Mouse (Mus musculus) megakaryocyte, embryonic 14.5 days (primary cell): ENCODE measurements around the gene Spdl1.

Experiments used
- FLI1 ChIP-seq: IDR thresholded peaks from 2 replicates; pipeline ENCODE4 v1.6.1; 2012; ENCODE audit warnings: low read length, inconsistent platforms, mixed read lengths
- GATA1 ChIP-seq: IDR thresholded peaks from 3 replicates; pipeline ENCODE4 v1.6.1; 2012; ENCODE audit warnings: mixed read lengths, low read length, inconsistent platforms, borderline replicate concordance

DNA sequence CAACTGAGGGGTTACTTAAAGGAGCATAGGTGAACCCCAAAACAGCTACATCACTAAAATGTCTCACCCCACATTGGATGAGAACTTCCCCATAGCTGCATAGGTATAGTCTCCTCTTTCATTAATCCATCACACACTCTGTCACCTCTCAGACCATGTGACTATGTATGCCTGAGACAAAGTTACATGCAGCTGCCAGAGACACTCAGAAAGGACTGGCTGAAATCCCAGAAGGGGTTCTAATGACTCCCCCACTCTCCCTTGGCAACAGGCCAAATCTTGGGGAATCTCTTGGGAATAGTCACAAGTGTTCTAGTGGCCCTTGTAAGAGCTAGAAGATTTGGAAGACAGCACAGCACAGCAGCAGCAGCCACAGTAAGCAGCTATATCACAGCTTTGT, 48.6 kb downstream of the Spdl1 start:
- no peak for TF ChIP-seq GATA1
- no peak for TF ChIP-seq FLI1
